Mouse (Mus musculus) G1E (cell line): ENCODE measurements around the gene Tlr3. TPM values are rescaled to one million over a fixed set of nuclear protein-coding genes. Genes with fewer than 3 reads are reported as not detected.
A peak's percentile ranks its signal among the peaks of the same experiment; 100 is the strongest.

Experiments used
- ATAC-seq: 2 replicates; pipeline ENCODE4 v1.8.0; 2016; ENCODE audit warnings: mild to moderate bottlenecking; ENCODE audit not compliant: insufficient number of reproducible peaks, poor library complexity, low FRiP score, severe bottlenecking; ENCODE audit errors: extremely low read depth
- DNase-seq: peaks from one replicate; pipeline ENCODE4 v3.0.0; 2012; ENCODE audit warnings: low spot score
- H3K27me3 ChIP-seq: 2 replicates; pipeline ENCODE4 v1.6.1; 2012; ENCODE audit warnings: mild to moderate bottlenecking, low read length, inconsistent platforms; ENCODE audit not compliant: insufficient read depth
- H3K36me3 ChIP-seq: replicated peaks from 2 replicates; pipeline ENCODE3; 2012; ENCODE audit warnings: mild to moderate bottlenecking, inconsistent platforms
- H3K4me1 ChIP-seq: 2 replicates; pipeline ENCODE4 v1.6.1; 2012; ENCODE audit warnings: low read depth, low read length, inconsistent platforms, mixed read lengths; ENCODE audit not compliant: insufficient read depth
- H3K4me3 ChIP-seq: 2 replicates; pipeline ENCODE4 v1.5.1; 2012; ENCODE audit warnings: low read depth, mild to moderate bottlenecking, inconsistent platforms, low read length, moderate library complexity, mixed read lengths
- H3K9me3 ChIP-seq: replicated peaks from 2 replicates; pipeline ENCODE4 v1.6.1; 2012; ENCODE audit warnings: inconsistent platforms
- CTCF ChIP-seq: IDR thresholded peaks from 2 replicates; pipeline ENCODE4 v1.5.1; 2012; ENCODE audit warnings: low read depth, low read length, inconsistent platforms, mixed read lengths
- GATA1 ChIP-seq: IDR thresholded peaks from 2 replicates; pipeline ENCODE4 v1.6.1; 2012; ENCODE audit warnings: borderline replicate concordance, low read length, inconsistent platforms, mixed read lengths
- GATA2 ChIP-seq: IDR thresholded peaks from 2 replicates; pipeline ENCODE4 v1.6.1; 2012; ENCODE audit warnings: low read depth, low read length, inconsistent platforms, borderline replicate concordance
- POLR2AphosphoS5 ChIP-seq: IDR thresholded peaks from 2 replicates; pipeline ENCODE4 v1.6.1; 2012; ENCODE audit warnings: low read depth, low read length, inconsistent platforms; ENCODE audit not compliant: insufficient replicate concordance
- TAL1 ChIP-seq: conservative IDR thresholded peaks from 2 replicates; pipeline ENCODE4 v1.6.1; 2012; ENCODE audit warnings: low read depth, low read length, inconsistent platforms, mixed read lengths
- polyA plus RNA-seq: library from polyadenylated mRNA; stranded (reverse); fragments of >175 nt; gene quantifications from 2 replicates; pipeline ENCODE4 v1.2.3, GENCODE M21; 2012
- total RNA-seq, 2 experiments: library from RNA; stranded (forward) in 1 of 2; stranded (reverse) in 1 of 2; fragments of 200-1000 nt in 1 of 2; fragments of >200 nt in 1 of 2; fragmentation: Nextera tagmentation in 1 of 2; gene quantifications; 2 replicates each; pipeline ENCODE4 v1.2.3; 2014 to 2017

Gene Tlr3
- total and polyA plus RNA-seq, 3 experiments, result under 0.01 TPM; not detected in 2

DNA sequence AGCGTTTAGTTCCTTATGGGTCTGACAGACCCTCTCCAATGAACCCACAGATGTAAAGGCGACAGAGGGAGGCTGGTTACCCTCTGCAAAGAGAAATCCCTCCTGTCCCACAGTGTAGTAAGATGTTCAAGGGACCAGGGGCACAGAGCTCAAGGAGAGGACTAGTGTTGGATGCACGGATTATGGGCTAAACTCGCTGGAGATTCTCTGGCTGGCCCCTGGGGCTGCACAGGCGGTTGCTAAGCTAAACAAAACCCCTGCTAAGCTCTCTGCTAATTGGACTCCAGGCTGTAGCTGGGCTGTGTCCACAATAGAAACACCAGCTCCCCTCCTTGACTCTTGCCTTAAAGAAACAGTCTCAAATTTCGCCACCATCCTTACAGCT lies 28.9 kb downstream of the Tlr3 start, which contains the start of gene Fam149a:
TSS of gene Fam149a (minus strand) at position 329 of the 385 bp plus-strand sequence.
- DNase-seq (no peak), ATAC-seq (no peak)
- H3K4me1 ChIP-seq, result no peaks in the 10 kb centered on the region
- no peaks in the 10 kb centered on the region for H3K36me3 ChIP-seq
- peak within 1 kb of the TSS; percentile 3; the same call in 1 of the 2 replicates for H3K4me3 ChIP-seq
- H3K9me3 ChIP-seq, result peaks cover 22% of the 10 kb centered on the region
- no peaks in the 10 kb centered on the region for H3K27me3 ChIP-seq
- TF ChIP-seq GATA2 (no peak), TAL1 (no peak), POLR2AphosphoS5 (no peak), CTCF (no peak), GATA1 (no peak)

DNA sequence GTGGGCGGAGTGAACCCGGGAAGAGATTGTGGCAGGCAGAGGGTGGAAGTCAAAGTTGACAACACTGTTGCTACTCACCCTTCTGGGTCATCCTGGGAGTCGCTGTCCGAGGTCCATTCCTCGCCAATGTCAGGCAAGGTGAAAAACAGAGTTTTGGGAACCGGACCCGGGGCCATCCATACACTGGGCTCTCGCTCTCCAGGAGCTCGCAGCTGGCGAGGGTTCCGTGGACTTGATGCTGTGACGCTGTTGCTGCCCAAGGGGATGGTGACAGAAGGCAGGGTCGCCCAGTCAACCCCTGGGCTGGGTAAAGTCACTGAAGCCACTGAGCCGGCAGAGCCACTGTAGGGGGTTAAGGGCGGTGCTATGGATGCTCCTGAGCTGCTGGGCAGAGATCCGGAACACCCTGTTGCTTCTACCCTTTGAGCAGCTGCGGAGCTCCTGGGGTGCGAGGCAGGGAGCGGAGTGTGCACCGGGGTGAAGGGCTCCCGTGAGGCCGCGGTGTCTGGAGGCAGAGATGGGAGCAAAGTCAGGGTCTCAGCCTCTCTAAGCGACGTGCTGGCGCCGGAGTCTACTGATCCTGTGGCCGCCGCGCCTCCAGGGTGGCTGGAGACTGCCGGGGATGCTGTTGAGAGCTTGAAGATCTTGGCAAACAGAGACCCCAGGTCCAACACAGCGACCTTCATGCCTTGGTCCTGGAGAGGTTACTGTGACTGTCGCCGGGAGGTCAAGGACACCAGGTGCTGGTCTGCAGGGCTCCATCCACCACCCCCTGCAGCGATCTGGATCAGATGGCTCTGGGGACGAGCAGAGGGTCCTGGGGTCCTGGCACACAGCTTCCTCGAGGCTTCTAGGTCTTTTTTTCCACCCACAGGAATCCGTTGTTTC lies 29.6 kb downstream of the Tlr3 start:
- no peak for DNase-seq
- ATAC-seq, result no peak
- H3K36me3 ChIP-seq, result no peaks in the 10 kb centered on the region
- no peak for TF ChIP-seq TAL1
- no peak for TF ChIP-seq GATA1
- no peak for TF ChIP-seq GATA2
- TF ChIP-seq CTCF, result no peak
- TF ChIP-seq POLR2AphosphoS5, result no peak
- no peaks in the 10 kb centered on the region for H3K4me1 ChIP-seq
- peaks cover 22% of the 10 kb centered on the region for H3K9me3 ChIP-seq
- no peaks in the 10 kb centered on the region for H3K27me3 ChIP-seq
- H3K4me3 ChIP-seq, result peak overlapping the region; percentile 3; the same call in 1 of the 2 replicates

DNA sequence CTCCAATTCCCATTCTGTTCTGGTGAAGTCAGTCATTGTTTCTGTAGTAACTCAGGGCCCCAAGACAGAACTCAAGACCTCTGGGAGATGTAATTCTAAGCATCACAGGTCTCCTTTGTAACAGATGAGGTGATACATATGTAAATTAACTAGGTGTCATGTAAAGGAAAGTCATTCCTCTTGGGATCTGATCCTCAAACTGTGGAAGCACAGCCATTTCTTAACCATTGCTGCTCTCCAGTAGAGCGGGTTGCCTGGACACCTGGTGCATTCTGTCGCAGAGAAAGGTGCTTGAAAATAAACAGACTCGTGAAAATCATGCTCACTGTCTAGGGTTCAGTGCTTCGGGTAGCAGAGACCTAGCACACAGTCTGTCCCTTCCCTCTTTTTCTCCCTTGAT lies 30.3 kb downstream of the Tlr3 start:
- peaks cover 22% of the 10 kb centered on the region for H3K9me3 ChIP-seq
- TF ChIP-seq GATA2 (no peak), GATA1 (no peak), CTCF (no peak), POLR2AphosphoS5 (no peak), TAL1 (no peak)
- no peak overlapping the region for H3K4me3 ChIP-seq
- no peaks in the 10 kb centered on the region for H3K4me1 ChIP-seq
- no peaks in the 10 kb centered on the region for H3K27me3 ChIP-seq
- ATAC-seq (no peak), DNase-seq (no peak)
- H3K36me3 ChIP-seq, result no peaks in the 10 kb centered on the region

DNA sequence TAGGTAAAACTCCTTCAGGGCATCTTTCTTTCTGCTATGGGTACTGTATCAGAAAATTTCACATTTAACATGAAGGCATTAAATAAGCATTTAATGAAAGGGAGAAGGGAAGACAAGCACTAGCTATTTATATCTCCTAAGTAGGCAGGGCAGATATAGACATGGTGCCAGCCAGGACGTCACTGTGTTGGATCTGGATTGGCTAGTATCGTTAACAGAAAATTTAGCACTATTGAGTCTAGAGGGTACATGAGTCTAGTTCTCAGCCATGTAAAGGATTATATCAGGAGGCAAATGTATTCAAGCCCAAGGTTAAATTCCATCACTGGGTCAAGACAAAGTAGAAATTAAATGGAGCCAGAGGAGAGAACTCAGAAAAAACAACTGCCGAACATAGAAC lies 36.8 kb downstream of the Tlr3 start:
- ATAC-seq (no peak), DNase-seq (no peak)
- H3K4me3 ChIP-seq, result no peak overlapping the region
- no peaks in the 10 kb centered on the region; the same call in 1 of the 2 replicates for H3K9me3 ChIP-seq
- TF ChIP-seq TAL1 (no peak), GATA1 (no peak), GATA2 (no peak), POLR2AphosphoS5 (no peak), CTCF (no peak)
- H3K4me1 ChIP-seq, result no peaks in the 10 kb centered on the region
- H3K27me3 ChIP-seq, result no peaks in the 10 kb centered on the region
- no peaks in the 10 kb centered on the region for H3K36me3 ChIP-seq

DNA sequence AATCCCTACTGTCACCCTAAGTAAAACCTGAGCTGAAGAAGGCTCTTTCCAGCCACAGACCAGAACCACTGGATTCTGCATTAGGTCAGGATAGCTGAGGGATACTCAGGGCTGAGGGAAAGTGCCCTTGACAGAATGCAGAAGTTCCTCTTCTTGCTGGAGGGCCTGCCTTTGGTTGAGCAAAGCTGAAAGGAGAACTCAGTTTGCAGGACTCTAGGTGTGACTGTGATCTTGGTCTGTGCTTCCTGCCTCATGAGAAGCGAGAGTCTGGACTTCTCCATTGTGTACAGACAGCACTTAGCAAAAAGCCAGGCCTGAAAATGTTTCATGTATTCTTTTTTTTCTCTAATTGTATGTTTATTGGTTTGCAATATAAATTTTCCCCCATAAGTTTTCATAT lies 43.7 kb downstream of the Tlr3 start:
- Histone ChIP-seq H3K9me3 (peaks cover 20% of the 10 kb centered on the region), H3K36me3 (no peaks in the 10 kb centered on the region), H3K27me3 (no peaks in the 10 kb centered on the region), H3K4me1 (no peaks in the 10 kb centered on the region), H3K4me3 (no peak overlapping the region)
- ATAC-seq (no peak), DNase-seq (no peak)
- TF ChIP-seq POLR2AphosphoS5, result no peak
- no peak for TF ChIP-seq GATA1
- TF ChIP-seq CTCF, result no peak
- no peak for TF ChIP-seq TAL1
- no peak for TF ChIP-seq GATA2

DNA sequence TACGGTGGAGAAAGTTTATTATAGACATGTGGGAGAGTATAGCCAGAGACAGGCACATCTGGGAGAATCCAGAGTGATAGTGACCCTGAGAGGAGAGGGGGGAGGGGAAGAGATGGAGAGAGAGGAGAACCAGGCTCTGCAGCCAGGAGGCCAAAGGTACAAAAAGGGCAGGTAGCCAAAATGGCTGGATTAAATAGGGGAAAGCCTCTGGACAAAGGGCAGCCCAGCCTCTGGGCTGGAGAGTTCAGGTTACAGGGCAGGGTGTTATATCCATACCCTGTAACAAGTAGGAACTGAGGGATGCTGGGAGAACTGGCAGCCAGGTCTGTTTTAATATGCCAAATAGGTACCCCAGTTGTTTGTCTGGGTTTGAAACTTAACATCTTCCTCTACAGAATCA lies 47.7 kb downstream of the Tlr3 start:
- peaks cover 55% of the 10 kb centered on the region for H3K9me3 ChIP-seq
- H3K27me3 ChIP-seq, result no peaks in the 10 kb centered on the region; the same call in 1 of the 2 replicates
- no peaks in the 10 kb centered on the region for H3K36me3 ChIP-seq
- H3K4me1 ChIP-seq, result no peaks in the 10 kb centered on the region
- DNase-seq (no peak), ATAC-seq (no peak)
- H3K4me3 ChIP-seq, result no peak overlapping the region
- TF ChIP-seq TAL1, result no peak
- no peak for TF ChIP-seq CTCF
- no peak for TF ChIP-seq GATA2
- no peak for TF ChIP-seq POLR2AphosphoS5
- no peak for TF ChIP-seq GATA1
